Mouse (Mus musculus) heart, postnatal 0 days (tissue): ENCODE data around the gene Rtp2. TPM values are rescaled to one million over a fixed set of nuclear protein-coding genes. Genes with fewer than 3 reads are reported as not detected.

Experiments used
- ATAC-seq: fragments of 200-750 bp; cut with Nextera tagmentation; 2 replicates; pipeline ENCODE4 v1.8.0; 2017; ENCODE audit warnings: low read depth, moderate number of reproducible peaks, moderate library complexity; ENCODE audit not compliant: insufficient read depth
- DNase-seq: peaks from one replicate; pipeline ENCODE4 v3.0.0-alpha.2; 2016; ENCODE audit warnings: low spot score
- H3K27ac ChIP-seq: fragments of 300-500 bp; sonication (generic); 2 replicates; pipeline ENCODE4 v1.5.1; 2014; ENCODE audit warnings: low read depth, mild to moderate bottlenecking
- H3K27me3 ChIP-seq: fragments of 300-500 bp; sonication (generic); 2 replicates; pipeline ENCODE4 v1.6.1; 2014; ENCODE audit warnings: low read length, mixed read lengths; ENCODE audit not compliant: control insufficient read depth, insufficient read depth
- H3K36me3 ChIP-seq: fragments of 300-500 bp; sonication (generic); replicated peaks from 2 replicates; pipeline ENCODE4 v1.6.1; 2014; ENCODE audit warnings: low read length, mixed read lengths; ENCODE audit not compliant: control insufficient read depth, insufficient read depth
- H3K4me1 ChIP-seq: fragments of 300-500 bp; sonication (generic); 2 replicates; pipeline ENCODE4 v1.6.1; 2014; ENCODE audit warnings: antibody characterized with exemption; ENCODE audit not compliant: control insufficient read depth, insufficient read depth
- H3K4me2 ChIP-seq: fragments of 300-500 bp; sonication (generic); 2 replicates; pipeline ENCODE4 v1.6.1; 2014; ENCODE audit warnings: low read depth, mild to moderate bottlenecking, low read length, moderate library complexity
- H3K4me3 ChIP-seq: fragments of 300-500 bp; sonication (generic); 2 replicates; pipeline ENCODE4 v1.5.1; 2014; ENCODE audit warnings: low read depth, low read length
- H3K9ac ChIP-seq: fragments of 300-500 bp; sonication (generic); replicated peaks from 2 replicates; pipeline ENCODE4 v1.6.1; 2014; ENCODE audit warnings: low read depth, low read length, mixed read lengths
- H3K9me3 ChIP-seq: fragments of 300-500 bp; sonication (generic); replicated peaks from 2 replicates; pipeline ENCODE4 v1.6.1; 2016; ENCODE audit warnings: low read length; ENCODE audit not compliant: control insufficient read depth
- CTCF ChIP-seq: IDR thresholded peaks from 2 replicates; pipeline ENCODE4 v1.5.1; 2016; ENCODE audit warnings: antibody characterized with exemption, control low read depth, low read depth
- EP300 ChIP-seq: IDR thresholded peaks from 2 replicates; pipeline ENCODE4 v1.6.1; 2016; ENCODE audit warnings: antibody characterized with exemption, low read depth
- WGBS: fragments of 180-500 bp; shearing (Covaris S2); extraction: QIAGEN DNeasy Blood & Tissue Kit; methylation state at CpG from one replicate; pipeline ENCODE4 v1.1.7; 2014; 5-methylcytosine and 5-hydroxymethylcytosine counted together
- polyA plus RNA-seq: library from polyadenylated mRNA; unstranded; fragments of >200 nt; fragmentation: Nextera tagmentation; extraction: Ambion mirVana; gene quantifications from 2 replicates; pipeline ENCODE4 v1.2.1, GENCODE M21; 2015
- total RNA-seq: library from RNA; depleted of rRNA; stranded (reverse); fragments of >200 nt; gene quantifications from 2 replicates; pipeline ENCODE4 v1.2.3, GENCODE M21; 2014; ENCODE audit warnings: low replicate concordance

Rtp2 gene
- total and polyA plus RNA-seq, 2 experiments from 2014 or later: not detected

DNA sequence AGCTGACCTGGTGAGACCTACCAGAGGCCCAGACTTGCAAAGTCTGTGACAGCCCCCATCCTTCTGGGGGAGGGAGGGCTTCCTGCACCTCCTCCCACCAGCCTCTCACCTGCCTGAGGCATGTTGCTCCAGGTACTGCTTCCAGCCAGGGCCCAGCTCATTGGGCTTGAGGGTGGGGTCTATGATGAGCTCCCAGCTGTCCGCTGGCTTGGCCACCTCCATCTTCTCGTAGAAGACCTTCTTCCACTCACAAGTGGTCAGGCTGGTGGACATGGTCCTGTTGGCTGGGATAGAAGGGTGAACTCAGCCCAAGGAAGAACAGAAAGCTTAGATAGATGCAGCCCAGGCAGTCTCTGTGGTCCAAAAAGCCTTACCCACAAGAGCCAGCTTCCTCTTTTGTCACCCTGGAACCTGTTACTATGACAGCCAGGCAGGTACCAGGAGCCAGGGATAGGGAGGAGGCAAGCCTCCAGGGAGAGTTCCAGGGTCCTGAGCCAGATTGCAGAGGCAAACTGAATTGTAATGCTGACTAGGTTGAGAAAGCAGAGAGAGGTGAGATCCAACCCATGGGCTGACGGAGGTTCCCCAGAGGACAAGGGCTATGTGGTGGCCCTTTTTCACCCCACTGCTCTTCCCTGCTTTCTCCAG lies 1.6 kb downstream of the Rtp2 start:
- 83% methylated on average over 3 of the region's 3 CpGs for WGBS
- H3K27me3 ChIP-seq: peaks cover 8% of the 10 kb centered on the region; the same call in 1 of the 2 replicates
- H3K9me3 ChIP-seq: no peaks in the 10 kb centered on the region
- no peaks in the 10 kb centered on the region for H3K4me1 ChIP-seq
- no peak overlapping the region for H3K4me3 ChIP-seq
- no peak overlapping the region for H3K9ac ChIP-seq
- no peaks in the 10 kb centered on the region for H3K36me3 ChIP-seq
- TF ChIP-seq CTCF (no peak), EP300 (no peak)
- no peak overlapping the region for H3K4me2 ChIP-seq
- DNase-seq (no peak), ATAC-seq (no peak)
- H3K27ac ChIP-seq: no peak overlapping the region

DNA sequence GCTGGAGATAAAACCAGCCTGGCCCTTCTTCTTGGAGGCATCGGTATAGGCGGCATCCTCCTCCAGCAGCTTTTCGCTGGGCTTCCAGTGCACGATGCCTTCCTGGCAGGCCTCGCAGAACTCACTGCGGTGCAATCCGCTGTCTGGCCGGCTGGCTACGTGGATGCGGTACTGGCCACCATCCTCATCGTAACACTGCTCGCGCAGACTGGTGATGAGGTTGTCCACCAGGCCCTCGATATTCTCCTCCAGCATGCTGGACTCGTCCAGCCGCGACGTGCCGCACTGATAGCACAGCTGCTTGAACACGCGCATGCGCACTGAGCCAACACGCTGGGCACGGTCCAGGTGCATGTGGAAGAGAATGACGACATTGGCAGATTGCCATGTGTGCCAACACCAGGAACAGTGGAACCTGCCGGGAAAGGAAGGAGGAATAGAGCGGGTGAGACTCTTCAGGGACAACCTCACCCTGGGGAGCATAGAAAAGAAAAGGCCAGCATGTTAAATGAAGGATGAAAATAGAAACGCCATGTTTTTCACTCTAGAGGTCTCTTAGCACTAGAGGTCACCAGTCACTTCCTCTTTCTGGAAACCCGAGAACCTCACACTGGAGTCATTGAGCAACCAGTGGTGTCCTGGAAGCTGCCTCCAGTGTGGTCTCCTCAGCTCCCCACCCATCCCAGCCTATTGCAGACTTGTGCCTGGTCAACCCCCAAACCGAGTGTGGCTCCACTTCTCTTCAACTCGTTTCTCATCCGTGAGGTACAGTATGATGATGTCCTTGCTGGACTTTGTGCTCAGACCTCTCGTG lies 4.7 kb downstream of the Rtp2 start:
- H3K9me3 ChIP-seq: no peaks in the 10 kb centered on the region
- ATAC-seq: no peak
- H3K27ac ChIP-seq: no peak overlapping the region
- no peak for TF ChIP-seq EP300
- no peak for TF ChIP-seq CTCF
- no peak for DNase-seq
- no peaks in the 10 kb centered on the region for H3K4me1 ChIP-seq
- no peaks in the 10 kb centered on the region for H3K36me3 ChIP-seq
- no peak overlapping the region for H3K4me3 ChIP-seq
- WGBS: 85% methylated on average over 33 of the region's 33 CpGs
- H3K27me3 ChIP-seq: peaks cover 8% of the 10 kb centered on the region; the same call in 1 of the 2 replicates
- no peak overlapping the region for H3K4me2 ChIP-seq
- no peak overlapping the region for H3K9ac ChIP-seq

DNA sequence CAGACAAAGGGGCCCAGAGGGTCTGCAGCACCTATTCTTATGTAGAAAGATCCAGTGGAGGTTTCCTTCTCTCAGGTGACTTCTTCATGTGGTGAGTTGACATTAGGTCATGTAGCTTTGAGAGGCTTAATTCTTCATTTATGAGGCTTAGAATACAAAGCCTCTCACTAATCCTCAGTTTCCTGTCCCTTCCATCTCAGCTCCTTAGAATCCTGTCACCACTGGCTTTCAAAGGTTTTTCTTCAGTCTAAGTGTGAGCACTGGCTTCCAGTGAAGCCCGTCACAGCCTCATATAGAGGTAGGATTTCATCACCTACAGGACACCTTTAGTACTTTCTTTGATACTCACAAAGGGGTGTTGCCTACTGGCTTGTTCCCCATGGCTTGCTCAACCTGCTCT lies 9.3 kb downstream of the Rtp2 start:
- 78% methylated on average over 1 of the region's 1 CpGs for WGBS
- ATAC-seq (no peak), DNase-seq (no peak)
- no peak overlapping the region for H3K9ac ChIP-seq
- no peaks in the 10 kb centered on the region for H3K9me3 ChIP-seq
- no peaks in the 10 kb centered on the region for H3K4me1 ChIP-seq
- TF ChIP-seq CTCF: no peak
- TF ChIP-seq EP300: no peak
- no peaks in the 10 kb centered on the region for H3K27me3 ChIP-seq
- H3K36me3 ChIP-seq: no peaks in the 10 kb centered on the region
- H3K4me3 ChIP-seq: no peak overlapping the region
- H3K27ac ChIP-seq: no peak overlapping the region
- no peak overlapping the region for H3K4me2 ChIP-seq

DNA sequence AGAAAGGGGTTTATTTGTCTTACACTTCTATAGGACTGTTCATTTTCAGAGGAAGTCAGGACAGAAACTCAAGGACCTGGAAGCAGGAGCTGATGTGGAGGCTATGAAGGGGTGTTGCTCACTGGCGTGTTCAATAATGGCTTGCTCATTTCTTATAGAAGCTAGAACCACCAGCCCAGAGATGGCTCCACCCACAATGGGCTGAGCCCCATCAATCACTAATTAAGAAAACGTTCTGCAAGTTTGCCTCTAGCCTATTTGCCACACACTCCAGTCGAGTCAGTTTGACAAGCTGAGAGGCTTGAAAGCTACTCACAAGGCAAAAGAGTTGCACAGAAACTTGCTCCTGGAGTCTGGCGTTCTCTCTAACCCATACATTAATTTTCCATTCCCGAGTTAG lies 10.5 kb downstream of the Rtp2 start:
- TF ChIP-seq CTCF (no peak), EP300 (no peak)
- Histone ChIP-seq H3K27me3 (no peaks in the 10 kb centered on the region), H3K4me1 (no peaks in the 10 kb centered on the region), H3K36me3 (no peaks in the 10 kb centered on the region), H3K9ac (no peak overlapping the region), H3K27ac (no peak overlapping the region), H3K9me3 (no peaks in the 10 kb centered on the region), H3K4me2 (no peak overlapping the region), H3K4me3 (no peak overlapping the region)
- ATAC-seq (no peak), DNase-seq (no peak)
- WGBS: 62% methylated on average over 5 of the region's 5 CpGs

DNA sequence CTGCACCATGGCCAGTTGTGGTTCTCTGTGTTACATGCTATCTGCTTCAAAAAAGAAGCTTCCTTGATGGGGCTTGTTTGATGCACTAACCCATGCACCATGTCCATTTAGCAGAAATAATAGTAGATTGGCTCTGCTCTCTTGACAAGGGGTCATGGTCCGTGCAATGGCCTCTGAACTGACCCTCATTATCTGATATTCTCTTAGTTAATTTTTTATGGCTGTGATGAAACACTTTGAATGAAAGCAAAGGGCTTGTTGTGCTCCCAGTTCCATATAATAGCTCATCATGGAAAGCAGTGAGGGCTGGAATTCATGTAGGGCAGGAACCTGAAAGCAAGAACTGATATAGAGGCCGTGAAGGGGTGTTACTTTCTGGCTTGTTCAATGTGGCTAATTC lies 12.8 kb downstream of the Rtp2 start:
- Histone ChIP-seq H3K27ac (no peak overlapping the region), H3K36me3 (no peaks in the 10 kb centered on the region), H3K4me1 (no peaks in the 10 kb centered on the region), H3K27me3 (no peaks in the 10 kb centered on the region), H3K4me2 (no peak overlapping the region), H3K9me3 (no peaks in the 10 kb centered on the region), H3K9ac (no peak overlapping the region), H3K4me3 (no peak overlapping the region)
- 63% methylated on average over 2 of the region's 2 CpGs for WGBS
- TF ChIP-seq CTCF: no peak
- no peak for TF ChIP-seq EP300
- ATAC-seq: no peak
- DNase-seq: no peak

DNA sequence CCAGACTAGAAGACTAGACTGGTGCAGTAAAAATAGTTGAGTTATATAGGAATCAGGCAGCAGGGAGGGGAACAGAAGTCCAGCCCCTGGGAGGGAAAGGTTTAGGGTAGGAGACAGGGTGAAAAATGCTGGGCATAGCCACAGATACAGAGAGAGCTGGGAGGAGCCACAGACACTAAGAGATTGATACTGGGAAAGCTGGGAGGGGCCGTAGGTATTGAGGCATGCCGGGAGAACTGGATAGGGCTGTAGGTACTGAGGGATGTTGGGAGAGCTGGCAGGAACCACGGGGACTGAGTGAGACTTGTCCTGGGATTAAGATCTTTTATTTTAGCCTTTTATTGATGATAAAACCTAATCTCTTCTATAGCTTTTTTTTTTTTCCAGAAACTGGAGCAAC lies 18.8 kb downstream of the Rtp2 start:
- no peaks in the 10 kb centered on the region for H3K4me1 ChIP-seq
- TF ChIP-seq CTCF (no peak), EP300 (no peak)
- H3K36me3 ChIP-seq: no peaks in the 10 kb centered on the region
- 27% methylated on average over 3 of the region's 3 CpGs for WGBS
- no peak overlapping the region for H3K4me2 ChIP-seq
- no peak for DNase-seq
- no peak overlapping the region for H3K27ac ChIP-seq
- H3K27me3 ChIP-seq: no peaks in the 10 kb centered on the region
- no peak overlapping the region for H3K4me3 ChIP-seq
- H3K9me3 ChIP-seq: no peaks in the 10 kb centered on the region
- no peak for ATAC-seq
- H3K9ac ChIP-seq: no peak overlapping the region
